In the genomic region with DNA sequence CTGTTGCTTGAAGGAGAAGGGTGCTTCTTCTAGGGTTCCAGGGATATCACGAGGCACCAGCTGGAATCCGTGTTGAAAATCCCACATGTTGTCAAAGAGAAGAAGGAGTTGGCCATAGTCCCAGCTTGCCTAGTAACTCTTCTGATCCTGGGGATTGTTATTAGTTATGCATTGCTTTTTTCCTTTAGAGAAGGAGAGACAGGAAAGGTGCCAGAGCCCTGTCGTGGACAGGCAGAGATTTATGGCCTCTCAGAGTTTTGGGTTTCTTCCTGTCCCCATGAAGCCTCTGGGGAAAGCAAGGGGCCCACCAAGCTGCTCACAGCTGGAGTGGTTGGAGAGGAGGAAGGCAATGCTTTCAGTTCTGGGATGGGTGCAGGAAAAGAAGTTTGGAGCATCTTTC, we compare ENCODE assay signal across 17 mouse cellular contexts.
A peak's percentile ranks its signal among the peaks of the same experiment; 100 is the strongest.
DNase-seq lines count a peak whose midpoint lies in the region; ATAC-seq and TF ChIP-seq lines count a peak whose summit lies in the region.
"Had no signal": no experiment of that assay in that cellular context is flagged by ENCODE, and none has a peak within 500 bp of the region (broad histone marks: within the 10 kb centered on the region; RNA-seq: fewer than 3 reads in every experiment).

No protein-coding gene starts in this region.

- no peaks in the 10 kb centered on the region for H3K27me3 ChIP-seq in heart, adult 2 months (ENCODE audit: control insufficient read depth, insufficient read depth, low read length)
- H3K27me3 ChIP-seq in heart, embryonic 10.5 days (ENCODE audit: insufficient read depth, poor library complexity, severe bottlenecking) = no peaks in the 10 kb centered on the region
- H3K27me3 ChIP-seq in lung, embryonic 14.5 days (ENCODE audit: insufficient read depth, low read length) = no peaks in the 10 kb centered on the region
- H3K27me3 ChIP-seq: limb, embryonic 13.5 days; midbrain, embryonic 12.5 days had no signal

- no peak for TF ChIP-seq CTCF in heart, adult 2 months (IDR thresholded peaks at IDR 0.05)
- no peak for TF ChIP-seq CTCF in lung, embryonic 14.5 days (IDR thresholded peaks at IDR 0.05; ENCODE audit: low read depth)

- TF ChIP-seq EP300 in heart, adult 2 months (IDR thresholded peaks at IDR 0.05; ENCODE audit: insufficient read depth, low read depth, low read length) = no peak

- H3K9me3 ChIP-seq in heart, embryonic 10.5 days = no peaks in the 10 kb centered on the region
- no peaks in the 10 kb centered on the region for H3K9me3 ChIP-seq in lung, embryonic 14.5 days (ENCODE audit: low read depth, low read length)
- H3K9me3 ChIP-seq: limb, embryonic 13.5 days; midbrain, embryonic 12.5 days had no signal

- no peak overlapping the region for H3K4me3 ChIP-seq in heart, adult 2 months
- H3K4me3 ChIP-seq in heart, embryonic 10.5 days = no peak overlapping the region
- no peak overlapping the region for H3K4me3 ChIP-seq in lung, embryonic 14.5 days (ENCODE audit: low read depth, low read length)
- H3K4me3 ChIP-seq: left cerebral cortex, adult 2 months; limb, embryonic 13.5 days; midbrain, embryonic 12.5 days had no signal

- H3K79me2 ChIP-seq in heart, adult 2 months (replicated peaks; ENCODE audit: control insufficient read depth, insufficient read depth, low read length) = no peaks in the 10 kb centered on the region

- H3K36me3 ChIP-seq in heart, adult 2 months (ENCODE audit: control insufficient read depth, insufficient read depth, low read length) = no peaks in the 10 kb centered on the region
- H3K36me3 ChIP-seq in heart, embryonic 10.5 days = no peaks in the 10 kb centered on the region
- H3K36me3 ChIP-seq in lung, embryonic 14.5 days (ENCODE audit: insufficient read depth) = no peaks in the 10 kb centered on the region
- H3K36me3 ChIP-seq: limb, embryonic 13.5 days; midbrain, embryonic 12.5 days had no signal

- DNase-seq in heart, adult 2 months = peak; percentile 39 to 53
- DNase-seq in heart, embryonic 10.5 days (ENCODE audit: low spot score) = no peak
- peak; percentile 62 for DNase-seq in lung, embryonic 14.5 days
- no peak for DNase-seq in lung, postnatal 4 days
- DNase-seq in brain, adult 2 months (ENCODE audit: low read depth, low spot score) = peak; percentile 21
- peak; percentile 30 for DNase-seq in skeletal muscle tissue, adult 2 months (ENCODE audit: low read depth, low spot score)
- DNase-seq in layer of hippocampus, postnatal 25 days (ENCODE audit: extremely low spot score in 1 of 2, low spot score in 1 of 2) = no peak
- no peak for DNase-seq in left cerebral cortex, postnatal 36 days (ENCODE audit: low spot score in 2 of 2)
- DNase-seq: adrenal gland, postnatal 14 days; cerebellum, postnatal 10 days; gastrocnemius, postnatal 14 days; thymus, postnatal 4 days had no signal

- WGBS in heart, adult 2 months = 41% methylated on average over 3 of the region's 3 CpGs
- WGBS in heart, embryonic 10.5 days = 56% methylated on average over 3 of the region's 3 CpGs
- WGBS in lung, embryonic 14.5 days = 30% methylated on average over 3 of the region's 3 CpGs

- H3K4me1 ChIP-seq in heart, adult 2 months (ENCODE audit: control insufficient read depth, insufficient read depth, low read length) = no peaks in the 10 kb centered on the region; the same call in 1 of the 2 replicates
- H3K4me1 ChIP-seq in heart, embryonic 10.5 days = no peaks in the 10 kb centered on the region
- no peaks in the 10 kb centered on the region for H3K4me1 ChIP-seq in lung, embryonic 14.5 days (ENCODE audit: insufficient read depth)
- H3K4me1 ChIP-seq: midbrain, embryonic 12.5 days had no signal

- no peak overlapping the region for H3K9ac ChIP-seq in heart, adult 2 months (ENCODE audit: low read depth, low read length)
- no peak overlapping the region for H3K9ac ChIP-seq in lung, embryonic 14.5 days
- H3K9ac ChIP-seq: limb, embryonic 13.5 days; midbrain, embryonic 12.5 days had no signal

- ATAC-seq in lung, embryonic 14.5 days (ENCODE audit: insufficient read depth) = no peak
- ATAC-seq: hindbrain, embryonic 16.5 days had no signal

- intact Hi-C loops in heart, adult 2 months (cut with DNase I) = loop anchor here (5.0 kb wide), 1 partner anchor 44 kb away; no protein-coding TSS in a partner anchor
- intact Hi-C loops in left cerebral cortex, postnatal 36 days (cut with DNase I) = no loop called here

- H3K27ac ChIP-seq in heart, adult 2 months = no peak overlapping the region
- H3K27ac ChIP-seq in heart, embryonic 10.5 days = no peak overlapping the region
- no peak overlapping the region for H3K27ac ChIP-seq in lung, embryonic 14.5 days (ENCODE audit: low read depth)
- H3K27ac ChIP-seq: left cerebral cortex, adult 2 months; limb, embryonic 13.5 days; macrophage; midbrain, embryonic 12.5 days had no signal

- no peak for TF ChIP-seq POLR2A in heart, adult 2 months (IDR thresholded peaks at IDR 0.05; ENCODE audit: insufficient read depth, low read depth, low read length)

- H3K4me2 ChIP-seq in lung, embryonic 14.5 days = no peak overlapping the region
- H3K4me2 ChIP-seq: limb, embryonic 13.5 days; midbrain, embryonic 12.5 days had no signal

Comparison
In these comparisons a context has a peak if more than half of its experiments do, and no peak if none do; other contexts are left out.
1. DNase-seq: peak in heart, adult 2 months (2 of 2), lung, embryonic 14.5 days (single experiment), brain, adult 2 months (single experiment) and skeletal muscle tissue, adult 2 months (single experiment); none in heart, embryonic 10.5 days (single experiment), lung, postnatal 4 days (0 of 2), layer of hippocampus, postnatal 25 days (0 of 2) and left cerebral cortex, postnatal 36 days (0 of 2).